Mouse (Mus musculus) MEL (cell line): ENCODE data around the gene Slc45a2. TPM values are rescaled to one million over a fixed set of nuclear protein-coding genes. Genes with fewer than 3 reads are reported as not detected.

Experiments used
- DNase-seq: peaks from one replicate; pipeline ENCODE4 v3.0.0; 2011; ENCODE audit warnings: low read depth, low spot score
- H3K27ac ChIP-seq: 2 replicates; pipeline ENCODE4 v1.5.1; 2012; ENCODE audit warnings: low read depth, mild to moderate bottlenecking, control low read depth, low read length, moderate library complexity; ENCODE audit not compliant: control insufficient read depth
- H3K27me3 ChIP-seq, 2 experiments: fragments of 150-350 bp in 1 of 2; sonication (generic) in 1 of 2; 2 replicates each; pipeline ENCODE4 v1.6.1; 2012; ENCODE audit warnings: low read length in 2 of 2, mild to moderate bottlenecking in 2 of 2, improper control_type of control experiment in 1 of 2, moderate library complexity in 1 of 2; ENCODE audit not compliant: insufficient read depth in 2 of 2, control insufficient read depth in 1 of 2
- H3K36me3 ChIP-seq, 2 experiments: 2 replicates each; pipeline ENCODE4 v1.6.1; 2012 to 2014; ENCODE audit warnings: low read length in 2 of 2, improper control_type of control experiment in 1 of 2, inconsistent platforms in 1 of 2, mild to moderate bottlenecking in 1 of 2; ENCODE audit not compliant: insufficient read depth in 2 of 2, control insufficient read depth in 1 of 2
- H3K4me1 ChIP-seq, 2 experiments: fragments of 150-350 bp in 1 of 2; sonication (generic) in 1 of 2; 2 replicates each; pipeline ENCODE4 v1.6.1; 2012; ENCODE audit warnings: low read length in 2 of 2, improper control_type of control experiment in 1 of 2, mild to moderate bottlenecking in 1 of 2; ENCODE audit not compliant: insufficient read depth in 2 of 2, control insufficient read depth in 1 of 2
- H3K4me3 ChIP-seq, 2 experiments: fragments of 150-350 bp in 1 of 2; sonication (generic) in 1 of 2; 2 replicates each; pipeline ENCODE4 v1.5.1; 2012; ENCODE audit warnings: low read depth in 2 of 2, low read length in 2 of 2, mild to moderate bottlenecking in 2 of 2, moderate library complexity in 2 of 2, control low read depth in 1 of 2, improper control_type of control experiment in 1 of 2; ENCODE audit not compliant: control insufficient read depth in 1 of 2, insufficient read depth in 1 of 2
- H3K79me2 ChIP-seq: 2 replicates; pipeline ENCODE4 v1.6.1; 2012; ENCODE audit warnings: mild to moderate bottlenecking, low read length, moderate library complexity; ENCODE audit not compliant: control insufficient read depth, poor library complexity, insufficient read depth
- H3K9ac ChIP-seq: 2 replicates; pipeline ENCODE4 v1.6.1; 2012; ENCODE audit warnings: low read depth, mild to moderate bottlenecking, control low read depth, low read length, moderate library complexity; ENCODE audit not compliant: control insufficient read depth, poor library complexity, severe bottlenecking
- H3K9me3 ChIP-seq: fragments of 150-350 bp; sonication (generic); replicated peaks from 2 replicates; pipeline ENCODE4 v1.6.1; 2012; ENCODE audit warnings: mild to moderate bottlenecking, low read length, improper control_type of control experiment, moderate library complexity; ENCODE audit not compliant: insufficient read depth
- BHLHE40 ChIP-seq: IDR thresholded peaks from 2 replicates; pipeline ENCODE4 v1.6.1; 2012; ENCODE audit warnings: low read depth, mild to moderate bottlenecking, inconsistent platforms, low read length, improper control_type of control experiment, borderline replicate concordance
- CHD2 ChIP-seq: IDR thresholded peaks from 2 replicates; pipeline ENCODE4 v1.6.1; 2011; ENCODE audit warnings: low read length, improper control_type of control experiment
- E2F4 ChIP-seq: IDR thresholded peaks from 2 replicates; pipeline ENCODE4 v1.6.1; 2011; ENCODE audit warnings: low read depth, low read length, improper control_type of control experiment, borderline replicate concordance
- ETS1 ChIP-seq: IDR thresholded peaks from 2 replicates; pipeline ENCODE4 v1.6.1; 2012; ENCODE audit warnings: low read depth, mild to moderate bottlenecking, inconsistent platforms, low read length, improper control_type of control experiment, moderate library complexity
- GATA1 ChIP-seq: IDR thresholded peaks from 2 replicates; pipeline ENCODE4 v1.6.1; 2011; ENCODE audit warnings: low read depth, low read length, improper control_type of control experiment
- HCFC1 ChIP-seq: IDR thresholded peaks from 2 replicates; pipeline ENCODE4 v1.6.1; 2012; ENCODE audit warnings: low read depth, mild to moderate bottlenecking, inconsistent platforms, low read length, improper control_type of control experiment, moderate library complexity
- JUND ChIP-seq: IDR thresholded peaks from 2 replicates; pipeline ENCODE4 v1.6.1; 2011; ENCODE audit warnings: low read depth, mild to moderate bottlenecking, improper control_type of control experiment, low read length
- KAT2A ChIP-seq: conservative IDR thresholded peaks from 2 replicates; pipeline ENCODE4 v1.6.1; 2012; ENCODE audit warnings: low read depth, low read length, improper control_type of control experiment, inconsistent platforms
- MAZ ChIP-seq: IDR thresholded peaks from 2 replicates; pipeline ENCODE4 v1.6.1; 2012; ENCODE audit warnings: low read depth, mild to moderate bottlenecking, inconsistent platforms, low read length, improper control_type of control experiment
- MYB ChIP-seq: IDR thresholded peaks from 2 replicates; pipeline ENCODE4 v1.6.1; 2011; ENCODE audit warnings: mild to moderate bottlenecking, low read depth, low read length, improper control_type of control experiment
- NRF1 ChIP-seq: IDR thresholded peaks from 2 replicates; pipeline ENCODE4 v1.6.1; 2014; ENCODE audit warnings: low read depth, mild to moderate bottlenecking, inconsistent platforms, low read length, improper control_type of control experiment, moderate library complexity; ENCODE audit not compliant: poor library complexity, insufficient read depth, severe bottlenecking
- POLR2A ChIP-seq, 2 experiments: IDR thresholded peaks; 2 replicates each; pipeline ENCODE4 v1.6.1; 2011 to 2012; ENCODE audit warnings: low read length in 2 of 2, mild to moderate bottlenecking in 2 of 2, control low read depth in 1 of 2, improper control_type of control experiment in 1 of 2, low read depth in 1 of 2, moderate library complexity in 1 of 2; ENCODE audit not compliant: control insufficient read depth in 1 of 2, insufficient read depth in 1 of 2, poor library complexity in 1 of 2
- POLR2AphosphoS5 ChIP-seq: IDR thresholded peaks from 2 replicates; pipeline ENCODE4 v1.6.1; 2012; ENCODE audit warnings: low read depth, borderline replicate concordance, mild to moderate bottlenecking, inconsistent platforms, low read length, moderate library complexity, mixed read lengths
- RAD21 ChIP-seq: IDR thresholded peaks from 2 replicates; pipeline ENCODE4 v1.6.1; 2011; ENCODE audit warnings: mild to moderate bottlenecking, low read depth, low read length, improper control_type of control experiment
- RCOR1 ChIP-seq: IDR thresholded peaks from 2 replicates; pipeline ENCODE4 v1.6.1; 2012; ENCODE audit warnings: low read depth, mild to moderate bottlenecking, inconsistent platforms, low read length, improper control_type of control experiment
- TAL1 ChIP-seq: IDR thresholded peaks from 2 replicates; pipeline ENCODE4 v1.6.1; 2012; ENCODE audit warnings: mild to moderate bottlenecking, inconsistent platforms, low read length, moderate library complexity, mixed read lengths
- UBTF ChIP-seq: IDR thresholded peaks from 2 replicates; pipeline ENCODE4 v1.6.1; 2012; ENCODE audit warnings: low read depth, mild to moderate bottlenecking, inconsistent platforms, low read length, improper control_type of control experiment, moderate library complexity, borderline replicate concordance; ENCODE audit not compliant: insufficient read depth
- ZC3H11A ChIP-seq: IDR thresholded peaks from 2 replicates; pipeline ENCODE4 v1.6.1; 2012; ENCODE audit warnings: low read depth, mild to moderate bottlenecking, inconsistent platforms, low read length, improper control_type of control experiment
- ZMIZ1 ChIP-seq: IDR thresholded peaks from 2 replicates; pipeline ENCODE4 v1.6.1; 2012; ENCODE audit warnings: low read depth, mild to moderate bottlenecking, inconsistent platforms, low read length, improper control_type of control experiment, moderate library complexity
- ZNF384 ChIP-seq: IDR thresholded peaks from 2 replicates; pipeline ENCODE4 v1.6.1; 2012; ENCODE audit warnings: low read depth, mild to moderate bottlenecking, inconsistent platforms, low read length, improper control_type of control experiment
- polyA plus RNA-seq, 2 experiments: library from polyadenylated mRNA; stranded (reverse) in 1 of 2; unstranded in 1 of 2; fragments of >175 nt in 1 of 2; fragments of >200 nt in 1 of 2; gene quantifications; 2 replicates each; pipeline versions ENCODE4 v1.2.1 to v1.2.4; 2012; ENCODE audit warnings: low replicate concordance in 2 of 2, low read depth in 1 of 2; ENCODE audit not compliant: insufficient read length in 2 of 2, insufficient read depth in 1 of 2, missing spikeins in 1 of 2
- total RNA-seq: library from RNA; depleted of rRNA; stranded (reverse); fragments of 300-350 nt; gene quantifications from 2 replicates; pipeline ENCODE4 v1.2.3, GENCODE M21; 2012

The Slc45a2 gene
- total and polyA plus RNA-seq, 3 experiments, result not detected

GRCm38 (mm10) chr15:10980712-10981111 lies 19.8 kb upstream of the Slc45a2 start:
- no peaks in the 10 kb centered on the region for H3K36me3 ChIP-seq
- H3K79me2 ChIP-seq, result no peaks in the 10 kb centered on the region
- no peaks in the 10 kb centered on the region for H3K4me1 ChIP-seq
- no peaks in the 10 kb centered on the region for H3K9me3 ChIP-seq
- TF ChIP-seq MAZ (no peak), E2F4 (no peak), ETS1 (no peak), MYB (no peak), BHLHE40 (no peak), POLR2A (IDR thresholded peaks at IDR 0.05; ENCODE audit: control insufficient read depth in 1 of 2, insufficient read depth in 1 of 2, low read depth in 1 of 2, low read length in 2 of 2, poor library complexity in 1 of 2) (no peak), ZMIZ1 (no peak), RAD21 (no peak), CHD2 (no peak), UBTF (no peak), ZNF384 (no peak), KAT2A (no peak), JUND (no peak), RCOR1 (no peak), TAL1 (no peak), ZC3H11A (no peak), GATA1 (no peak), NRF1 (no peak), POLR2AphosphoS5 (no peak)
- H3K9ac ChIP-seq, result no peak overlapping the region
- no peak overlapping the region for H3K4me3 ChIP-seq
- H3K27ac ChIP-seq, result no peak overlapping the region
- no peaks in the 10 kb centered on the region for H3K27me3 ChIP-seq
- no peak for DNase-seq

GRCm38 (mm10) chr15:10981377-10982063 lies 19.0 kb upstream of the Slc45a2 start, which contains the start of gene Amacr:
Amacr (plus strand) TSS chr15:10981756.
- DNase-seq, result no peak
- no peak for TF ChIP-seq HCFC1
- no peak for TF ChIP-seq ZMIZ1
- Histone ChIP-seq H3K9ac (no peak within 1 kb of the TSS), H3K27ac (no peak within 1 kb of the TSS), H3K36me3 (no peaks in the 10 kb centered on the region), H3K4me1 (no peaks in the 10 kb centered on the region), H3K27me3 (no peaks in the 10 kb centered on the region), H3K4me3 (no peak within 1 kb of the TSS), H3K79me2 (no peaks in the 10 kb centered on the region), H3K9me3 (no peaks in the 10 kb centered on the region)
